Mouse (Mus musculus) erythroblast, embryonic 14.5 days (primary cell): ENCODE data around the gene Apoc1.

Experiments
- GATA1 ChIP-seq: IDR thresholded peaks from 2 replicates; pipeline ENCODE4 v1.6.1; 2012; ENCODE audit warnings: low read length, inconsistent platforms, mixed read lengths
- TAL1 ChIP-seq: IDR thresholded peaks from 3 replicates; pipeline ENCODE4 v1.6.1; 2012; ENCODE audit warnings: low read length, inconsistent platforms, mixed read lengths

DNA sequence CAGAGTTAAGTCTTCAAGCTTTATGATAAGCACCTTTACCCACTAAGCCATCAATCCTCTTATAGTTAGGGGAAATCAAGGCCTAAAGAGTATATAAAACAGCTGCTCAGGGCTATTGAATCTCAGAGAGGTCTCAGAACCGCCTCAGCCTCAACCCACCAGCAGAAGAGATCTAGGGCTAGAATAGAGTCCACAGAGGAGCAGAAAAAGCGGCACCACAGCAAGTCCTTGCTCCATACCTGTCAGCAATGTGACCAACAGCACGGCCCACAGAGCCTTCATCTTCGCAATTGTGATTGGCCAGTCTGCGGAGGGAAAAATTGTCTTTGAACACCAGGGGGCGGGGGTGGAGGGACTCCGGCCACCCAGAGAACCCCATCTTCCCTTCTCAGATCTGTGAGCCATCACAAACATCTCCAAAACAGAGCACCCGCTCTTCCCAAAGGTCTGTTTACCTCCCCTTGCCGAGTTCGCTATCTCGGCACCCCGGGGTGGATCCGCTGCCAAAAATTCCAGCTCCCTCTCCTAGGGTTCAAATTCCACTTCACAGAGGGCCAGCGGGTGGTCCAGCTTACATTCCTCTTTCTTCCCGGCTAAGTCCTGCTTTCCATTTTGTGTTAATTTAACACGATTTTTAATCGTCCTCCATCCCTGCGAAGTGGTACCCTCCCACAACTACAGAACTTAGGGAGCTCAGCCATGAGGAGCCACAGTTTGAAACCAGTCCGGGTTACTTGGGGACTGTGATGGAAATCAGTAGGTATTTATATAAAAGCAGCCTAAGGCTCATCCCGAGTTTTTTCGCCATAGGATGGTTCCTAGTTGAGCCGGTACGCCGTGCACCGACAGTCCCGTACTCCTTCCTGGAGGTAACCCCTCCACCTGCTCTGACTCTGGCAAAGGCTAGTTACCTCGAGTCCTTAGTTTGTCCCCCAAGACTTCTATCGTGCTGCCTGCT lies 5.8 kb upstream of the Apoc1 start:
- TF ChIP-seq TAL1, result no peak
- TF ChIP-seq GATA1, result no peak
